7 mouse cellular contexts compared by ENCODE assay signal in genomic region chr6:146272253-146273036, GRCm38 (mm10).
DNase-seq lines count a peak whose midpoint lies in the region; ATAC-seq and TF ChIP-seq lines count a peak whose summit lies in the region.

No protein-coding gene starts in this region.

- TF ChIP-seq POLR2A in bone marrow, adult 2 months (IDR thresholded peaks at IDR 0.05; ENCODE audit: borderline replicate concordance, control insufficient read depth, low read depth, low read length) = no peak
- no peak for TF ChIP-seq POLR2A in limb, embryonic 14.5 days (IDR thresholded peaks at IDR 0.05; ENCODE audit: borderline replicate concordance, extremely low read depth, insufficient read depth, insufficient read length)

- H3K4me2 ChIP-seq in intestine, embryonic 14.5 days (ENCODE audit: low read length) = no peak overlapping the region
- no peak overlapping the region for H3K4me2 ChIP-seq in limb, embryonic 14.5 days (replicated peaks; ENCODE audit: low read depth, low read length, severe bottlenecking)

- TF ChIP-seq CTCF in bone marrow, adult 2 months (IDR thresholded peaks at IDR 0.05; ENCODE audit: control insufficient read depth, insufficient read depth, low read length) = peak; percentile 20; the same call in 1 of the 2 replicates

- no peaks in the 10 kb centered on the region for H3K36me3 ChIP-seq in intestine, embryonic 14.5 days (ENCODE audit: control insufficient read depth, insufficient read depth, low read length)
- no peaks in the 10 kb centered on the region for H3K36me3 ChIP-seq in limb, embryonic 14.5 days (ENCODE audit: control insufficient read depth, insufficient read depth, low read length)

- H3K27me3 ChIP-seq in intestine, embryonic 14.5 days (replicated peaks; ENCODE audit: control insufficient read depth, insufficient read depth, low read length) = no peaks in the 10 kb centered on the region
- no peaks in the 10 kb centered on the region for H3K27me3 ChIP-seq in limb, embryonic 14.5 days (ENCODE audit: control insufficient read depth, insufficient read depth, low read length)

- 73% methylated on average over 5 of the region's 5 CpGs for WGBS in bone marrow, adult 2 months
- WGBS in intestine, embryonic 14.5 days = 74% methylated on average over 5 of the region's 5 CpGs
- WGBS in limb, embryonic 14.5 days = 77% methylated on average over 5 of the region's 5 CpGs

- H3K9ac ChIP-seq in intestine, embryonic 14.5 days (ENCODE audit: low read length) = no peak overlapping the region
- no peak overlapping the region for H3K9ac ChIP-seq in limb, embryonic 14.5 days (ENCODE audit: low read depth, low read length, severe bottlenecking)

- no peaks in the 10 kb centered on the region for H3K9me3 ChIP-seq in intestine, embryonic 14.5 days (ENCODE audit: control insufficient read depth, low read length)
- no peaks in the 10 kb centered on the region for H3K9me3 ChIP-seq in limb, embryonic 14.5 days (ENCODE audit: control insufficient read depth, low read length)

- H3K4me1 ChIP-seq in bone marrow, adult 2 months (ENCODE audit: control insufficient read depth, insufficient read depth, low read length) = no peaks in the 10 kb centered on the region; the same call in 1 of the 2 replicates
- H3K4me1 ChIP-seq in intestine, embryonic 14.5 days (replicated peaks; ENCODE audit: control insufficient read depth, insufficient read depth, low read length) = peaks cover 3% of the 10 kb centered on the region; the same call in 1 of the 2 replicates
- H3K4me1 ChIP-seq in limb, embryonic 14.5 days (ENCODE audit: control insufficient read depth, insufficient read depth, low read length) = peaks cover 11% of the 10 kb centered on the region

- peak; percentile 28 to 41 for DNase-seq in urinary bladder, postnatal 36 days (ENCODE audit: low spot score in 2 of 2)
- no peak for DNase-seq in urinary bladder, postnatal 4 days (ENCODE audit: low spot score in 2 of 2)
- DNase-seq in intestine, embryonic 14.5 days (ENCODE audit: low spot score) = peak; percentile 67
- DNase-seq in limb, embryonic 14.5 days (ENCODE audit: low spot score) = peak; percentile 87
- DNase-seq in retina, embryonic 14.5 days (ENCODE audit: low spot score) = peak; percentile 89

- no peak overlapping the region for H3K4me3 ChIP-seq in bone marrow, adult 2 months (replicated peaks; ENCODE audit: control insufficient read depth, low read depth, low read length)
- no peak overlapping the region for H3K4me3 ChIP-seq in intestine, embryonic 14.5 days (ENCODE audit: low read depth, low read length)
- H3K4me3 ChIP-seq in limb, embryonic 14.5 days (replicated peaks; ENCODE audit: low read length) = no peak overlapping the region

- no peak overlapping the region for H3K27ac ChIP-seq in bone marrow, adult 2 months (ENCODE audit: control insufficient read depth, insufficient read depth, low read depth, low read length, poor library complexity)
- H3K27ac ChIP-seq in intestine, embryonic 14.5 days (ENCODE audit: low read depth) = no peak overlapping the region
- H3K27ac ChIP-seq in limb, embryonic 14.5 days (replicated peaks; ENCODE audit: low read depth, low read length) = no peak overlapping the region

- peak; percentile 74 for ATAC-seq in erythroid progenitor cell, adult 5-6 weeks (replicated peaks; ENCODE audit: low FRiP score, poor library complexity, severe bottlenecking)
- ATAC-seq in intestine, embryonic 14.5 days (replicated peaks; ENCODE audit: low FRiP score, low TSS enrichment, low read depth) = no peak; the same call in 1 of the 2 replicates
- 0 out of 2 replicates have a peak, but pooled peaks have one; percentile 52 for ATAC-seq in limb, embryonic 14.5 days (ENCODE audit: low FRiP score, low read depth)

Comparison
In these comparisons a context has a peak if more than half of its experiments do, and no peak if none do; other contexts are left out.
1. DNase-seq: peak in urinary bladder, postnatal 36 days (2 of 2), intestine, embryonic 14.5 days (single experiment), limb, embryonic 14.5 days (single experiment) and retina, embryonic 14.5 days (single experiment); none in urinary bladder, postnatal 4 days (0 of 2).